Mouse (Mus musculus) ES-E14 (cell line): ENCODE measurements around the gene Ranbp17. TPM values are rescaled to one million over a fixed set of nuclear protein-coding genes. Genes with fewer than 3 reads are reported as not detected.

Experiments
- DNase-seq: peaks from one replicate; pipeline ENCODE4 v3.0.0-alpha.2; 2013; ENCODE audit warnings: low read depth, low spot score
- H3K27ac ChIP-seq: 2 replicates; pipeline ENCODE4 v1.5.1; 2012; ENCODE audit warnings: low read depth, mild to moderate bottlenecking, low read length, moderate library complexity, mixed read lengths; ENCODE audit not compliant: poor library complexity, insufficient read depth, severe bottlenecking
- H3K36me3 ChIP-seq: 2 replicates; pipeline ENCODE4 v1.6.1; 2012; ENCODE audit warnings: mild to moderate bottlenecking, low read length, moderate library complexity, mixed read lengths; ENCODE audit not compliant: control insufficient read depth, poor library complexity, insufficient read depth, severe bottlenecking
- H3K4me1 ChIP-seq, 2 experiments: fragments of 150-350 bp in 1 of 2; sonication (generic) in 1 of 2; 2 replicates each; pipeline ENCODE4 v1.6.1; 2012; ENCODE audit warnings: low read length in 2 of 2, mild to moderate bottlenecking in 1 of 2, mixed read lengths in 1 of 2; ENCODE audit not compliant: control insufficient read depth in 2 of 2, insufficient read depth in 2 of 2, poor library complexity in 1 of 2
- H3K4me3 ChIP-seq, 2 experiments: fragments of 150-350 bp in 1 of 2; sonication (generic) in 1 of 2; 2 replicates each; pipeline ENCODE4 v1.5.1; 2012; ENCODE audit warnings: low read length in 2 of 2, low read depth in 1 of 2, mild to moderate bottlenecking in 1 of 2, mixed read lengths in 1 of 2; ENCODE audit not compliant: insufficient read depth in 1 of 2, poor library complexity in 1 of 2, severe bottlenecking in 1 of 2
- H3K9ac ChIP-seq: 2 replicates; pipeline ENCODE4 v1.6.1; 2012; ENCODE audit warnings: low read depth, mild to moderate bottlenecking, low read length, mixed read lengths; ENCODE audit not compliant: poor library complexity, insufficient read depth, severe bottlenecking
- H3K9me3 ChIP-seq: fragments of 150-350 bp; sonication (generic); 2 replicates; pipeline ENCODE4 v1.6.1; 2012; ENCODE audit warnings: low read depth, mild to moderate bottlenecking, low read length; ENCODE audit not compliant: control insufficient read depth, insufficient read depth
- CHD2 ChIP-seq: IDR thresholded peaks from 2 replicates; pipeline ENCODE4 v1.6.1; 2014; ENCODE audit warnings: mild to moderate bottlenecking, low read depth, low read length, inconsistent platforms
- HCFC1 ChIP-seq: IDR thresholded peaks from 2 replicates; pipeline ENCODE4 v1.6.1; 2012; ENCODE audit warnings: low read length, inconsistent platforms, borderline replicate concordance; ENCODE audit not compliant: insufficient read depth
- MAFK ChIP-seq: IDR thresholded peaks from 2 replicates; pipeline ENCODE4 v1.6.1; 2014; ENCODE audit warnings: mild to moderate bottlenecking, low read depth, low read length, inconsistent platforms; ENCODE audit not compliant: insufficient read depth
- ZC3H11A ChIP-seq: IDR thresholded peaks from 2 replicates; pipeline ENCODE4 v1.6.1; 2012; ENCODE audit warnings: low read depth, mild to moderate bottlenecking, inconsistent platforms, low read length, borderline replicate concordance
- ZNF384 ChIP-seq: IDR thresholded peaks from 2 replicates; pipeline ENCODE4 v1.6.1; 2012; ENCODE audit warnings: low read depth, low read length, inconsistent platforms
- in situ Hi-C, 2 experiments: fragments of 600-800 bp; cut with MboI; formaldehyde crosslinking; loops; one replicate each; pipeline ENCODE4 v1.15.1; 2025; ENCODE audit warnings: low sequenced_read_pairs in 2 of 2, inconsistent platforms in 1 of 2; ENCODE audit not compliant: unreplicated experiment in 2 of 2
- total RNA-seq: library from RNA; depleted of rRNA; stranded (reverse); fragments of 300-350 nt; gene quantifications from 2 replicates; pipeline ENCODE4 v1.2.3, GENCODE M21; 2012

The Ranbp17 gene
- total RNA-seq, 1 experiment = 42.4 TPM

DNA sequence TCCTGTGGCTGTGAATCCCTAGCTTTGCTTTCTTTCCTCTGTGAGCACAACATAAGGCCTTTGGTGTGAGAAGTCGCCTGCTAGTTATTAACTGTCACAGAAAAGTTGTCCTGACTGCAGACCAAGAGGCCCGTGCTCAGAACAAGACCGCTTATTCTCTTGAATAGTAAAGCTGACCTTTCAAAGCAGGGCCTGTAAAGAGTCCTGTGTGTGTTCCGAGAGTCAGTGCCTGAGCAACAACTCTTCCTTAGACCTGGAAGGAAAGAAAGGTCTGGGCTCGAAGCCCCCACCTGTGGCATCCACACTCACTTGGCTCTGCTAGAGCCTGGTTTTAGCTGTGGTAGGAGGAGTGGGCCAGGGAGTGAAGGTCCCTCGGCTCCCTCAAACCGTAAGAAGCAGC is 318.5 kb downstream of the Ranbp17 start:
- Histone ChIP-seq H3K9me3 (no peaks in the 10 kb centered on the region), H3K27ac (no peak overlapping the region), H3K36me3 (no peaks in the 10 kb centered on the region), H3K4me1 (peaks cover 1 to 2% of the 10 kb centered on the region in 2 experiments; a peak in 2 of 4 replicates), H3K4me3 (no peak overlapping the region), H3K9ac (no peak overlapping the region)
- DNase-seq = no peak
- no peak for TF ChIP-seq HCFC1
- TF ChIP-seq ZNF384 = no peak
- TF ChIP-seq CHD2 = no peak
- in situ Hi-C loops = loop anchor here in 1 of 2 experiments (25.0 kb wide), 2 partner anchors 417 to 517 kb away; no protein-coding TSS in a partner anchor

DNA sequence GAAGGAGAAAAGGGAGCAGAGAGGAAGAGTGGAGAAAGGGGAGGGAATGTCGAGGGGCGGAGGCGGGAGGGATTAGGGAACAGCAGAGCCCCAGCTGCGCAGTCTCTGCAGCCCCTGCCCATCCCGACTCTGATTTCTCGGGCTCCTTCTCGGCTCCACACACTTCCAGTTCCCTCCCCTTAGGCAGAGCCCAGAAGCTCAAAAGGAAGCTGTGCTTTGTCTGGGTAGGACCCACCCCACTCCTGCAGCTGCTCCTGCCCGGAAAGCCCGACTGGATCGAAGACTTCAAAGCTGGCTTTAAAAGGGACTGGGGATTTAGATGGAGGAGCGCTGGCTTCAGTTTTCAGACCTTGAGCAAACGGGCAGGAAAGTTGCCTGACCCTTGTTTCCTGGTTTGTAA is 319.9 kb downstream of the Ranbp17 start:
- Histone ChIP-seq H3K9ac (no peak overlapping the region), H3K36me3 (no peaks in the 10 kb centered on the region), H3K4me1 (peaks cover 0 to 2% of the 10 kb centered on the region in 2 experiments; a peak in 1 of 4 replicates), H3K9me3 (no peaks in the 10 kb centered on the region), H3K27ac (no peak overlapping the region), H3K4me3 (0 out of 4 replicates have a peak overlapping the region, but pooled peaks of 1 of the 2 experiments have one; percentile 14)
- in situ Hi-C loops = loop anchor here in 1 of 2 experiments (25.0 kb wide), 2 partner anchors 419 to 519 kb away; no protein-coding TSS in a partner anchor
- no peak for DNase-seq
- TF ChIP-seq MAFK (no peak), ZNF384 (no peak), CHD2 (no peak), ZC3H11A (no peak), HCFC1 (no peak)

DNA sequence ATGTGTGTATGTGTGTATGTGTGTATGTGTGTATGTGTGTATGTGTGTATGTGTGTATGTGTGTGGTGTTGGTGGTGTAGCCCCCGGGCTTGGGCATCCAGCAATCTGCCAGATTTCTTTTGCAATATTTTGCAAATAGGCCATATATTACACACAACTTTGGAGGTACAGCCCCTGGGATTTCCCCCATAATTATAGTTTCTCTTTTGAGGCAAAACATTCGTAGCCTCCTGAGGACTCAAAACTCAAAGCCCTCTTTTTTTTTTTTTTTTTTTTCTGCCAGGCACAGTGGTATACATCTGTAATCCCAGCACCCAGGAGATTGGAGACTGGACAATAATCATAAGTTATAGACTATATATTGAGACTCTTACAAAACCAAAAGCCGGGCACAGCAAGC is 331.7 kb downstream of the Ranbp17 start:
- Histone ChIP-seq H3K9me3 (no peaks in the 10 kb centered on the region), H3K9ac (no peak overlapping the region), H3K36me3 (no peaks in the 10 kb centered on the region), H3K27ac (no peak overlapping the region), H3K4me1 (peaks cover 0 to 7% of the 10 kb centered on the region in 2 experiments; a peak in 1 of 4 replicates), H3K4me3 (no peak overlapping the region)
- in situ Hi-C loops = loop anchor here in 1 of 2 experiments (25.0 kb wide), 2 partner anchors 430 to 530 kb away; no protein-coding TSS in a partner anchor
- TF ChIP-seq CHD2 (no peak), MAFK (no peak), ZC3H11A (no peak), HCFC1 (no peak), ZNF384 (no peak)
- DNase-seq = no peak

- Histone ChIP-seq H3K9ac (peak overlapping the region; percentile 54), H3K4me3 (peak overlapping the region; percentile 41 to 62), H3K27ac (no peak overlapping the region), H3K36me3 (no peaks in the 10 kb centered on the region), H3K4me1 (peaks cover 0 to 7% of the 10 kb centered on the region in 2 experiments; a peak in 1 of 4 replicates), H3K9me3 (no peaks in the 10 kb centered on the region)
- no peak for TF ChIP-seq ZNF384
- no peak for TF ChIP-seq HCFC1
- no peak for TF ChIP-seq CHD2
- DNase-seq = no peak
- in situ Hi-C loops = loop anchor here in 1 of 2 experiments (25.0 kb wide), 2 partner anchors 432 to 532 kb away; no protein-coding TSS in a partner anchor
Measured at GRCm38 (mm10) chr11:33180701-33181116, 332.8 kb downstream of the Ranbp17 start.

- no peak overlapping the region for H3K9ac ChIP-seq
- TF ChIP-seq MAFK (no peak), ZC3H11A (no peak), ZNF384 (no peak), CHD2 (no peak), HCFC1 (no peak)
- H3K9me3 ChIP-seq = no peaks in the 10 kb centered on the region
- no peak overlapping the region for H3K27ac ChIP-seq
- no peak overlapping the region for H3K4me3 ChIP-seq
- no peaks in the 10 kb centered on the region for H3K36me3 ChIP-seq
- in situ Hi-C loops = loop anchor here (5.0 to 25.0 kb wide), 5 partner anchors 372 to 542 kb away; no protein-coding TSS in a partner anchor
- DNase-seq = no peak
- H3K4me1 ChIP-seq = peaks cover 0 to 7% of the 10 kb centered on the region in 2 experiments; a peak in 1 of 4 replicates
Measured at GRCm38 (mm10) chr11:33179802-33180201, 333.7 kb downstream of the Ranbp17 start.
